Mouse (Mus musculus): ENCODE data around the gene Gm10203.
A peak's percentile ranks its signal among the peaks of the same experiment; 100 is the strongest.
"Not testable (repeated sequence)": the region's sequence is repeated elsewhere in the genome, so short reads cannot be mapped to it uniquely, and the experiment has no call there.

Gene Gm10203

DNA sequence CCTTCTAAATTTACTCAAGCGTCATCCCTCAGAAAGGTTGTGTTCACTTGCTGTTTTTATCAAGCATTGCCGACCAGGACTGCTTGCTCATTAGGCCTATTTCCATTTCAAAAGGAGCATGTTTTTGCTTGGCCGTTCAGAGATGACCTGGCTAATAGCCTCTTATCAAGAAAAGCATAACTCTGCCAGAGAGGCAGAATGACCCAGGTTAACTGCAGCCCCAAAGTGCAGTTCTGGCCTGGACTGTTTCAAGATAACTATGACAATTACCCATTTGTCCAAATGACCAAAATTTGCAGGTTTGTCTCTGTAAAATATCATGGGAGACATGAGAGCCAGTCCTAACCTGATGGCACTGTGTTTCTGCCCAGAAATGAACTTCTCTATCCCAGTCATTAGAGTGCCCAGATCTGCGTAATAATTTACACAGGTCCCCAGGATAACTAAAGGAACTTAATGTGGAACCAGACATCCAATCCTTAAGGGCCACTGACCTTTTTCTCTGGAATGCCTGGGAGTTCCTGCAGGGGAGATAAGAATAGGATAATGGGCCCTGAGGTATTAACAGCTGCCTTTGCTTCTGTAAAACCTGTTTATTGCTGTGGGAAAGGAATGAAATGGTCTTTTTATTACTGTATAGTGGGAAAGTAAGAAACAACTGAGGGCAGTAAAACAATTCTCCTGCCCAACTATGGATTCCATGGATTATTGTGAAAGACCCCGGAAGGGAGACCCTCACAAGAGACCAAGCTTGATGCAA, 4.6 kb downstream of the Gm10203 start:
- DNase-seq (ENCODE audit: low spot score in 2 of 2) = no peak

DNA sequence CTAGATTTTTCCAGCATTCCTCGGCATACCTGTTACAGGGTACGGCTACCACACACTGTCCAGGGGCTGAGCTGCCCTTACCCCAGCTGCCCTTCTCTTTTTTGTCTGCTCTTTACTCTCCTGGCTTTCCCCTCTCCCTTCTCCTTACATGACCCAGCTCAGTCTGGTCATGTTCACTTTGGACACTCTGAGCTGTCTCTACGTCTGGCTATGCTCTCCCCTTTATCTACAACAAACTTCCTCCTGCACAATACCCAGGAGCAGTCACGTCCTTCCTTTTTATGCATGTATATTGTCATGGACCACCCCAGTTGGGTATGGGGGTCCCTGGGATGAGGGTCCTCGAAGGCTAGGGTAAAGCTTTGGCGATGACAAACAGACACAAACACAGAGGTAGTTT, 5.7 kb downstream of the Gm10203 start:
- no peak for DNase-seq (ENCODE audit: low spot score in 2 of 2)

DNA sequence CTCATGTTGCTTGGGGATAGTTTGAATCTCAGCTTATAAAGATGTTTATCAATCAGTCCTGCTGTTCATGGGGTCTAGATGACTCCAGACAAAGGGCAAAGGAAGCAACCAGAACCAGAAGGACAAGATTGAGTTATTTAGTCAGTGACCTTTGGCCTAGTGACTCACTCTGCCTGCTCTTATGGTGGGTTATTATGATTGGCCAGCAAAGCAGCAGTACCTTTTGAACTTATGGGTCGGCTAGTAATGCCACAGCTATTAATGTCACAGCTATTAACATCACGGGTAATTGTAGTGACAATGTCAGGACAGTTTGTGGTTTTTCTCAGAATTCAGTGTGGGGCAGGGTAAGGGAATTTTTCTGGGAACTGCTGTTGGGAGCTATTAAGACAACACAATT, 8.0 kb downstream of the Gm10203 start:
- DNase-seq (ENCODE audit: low spot score in 2 of 2) = no peak

DNA sequence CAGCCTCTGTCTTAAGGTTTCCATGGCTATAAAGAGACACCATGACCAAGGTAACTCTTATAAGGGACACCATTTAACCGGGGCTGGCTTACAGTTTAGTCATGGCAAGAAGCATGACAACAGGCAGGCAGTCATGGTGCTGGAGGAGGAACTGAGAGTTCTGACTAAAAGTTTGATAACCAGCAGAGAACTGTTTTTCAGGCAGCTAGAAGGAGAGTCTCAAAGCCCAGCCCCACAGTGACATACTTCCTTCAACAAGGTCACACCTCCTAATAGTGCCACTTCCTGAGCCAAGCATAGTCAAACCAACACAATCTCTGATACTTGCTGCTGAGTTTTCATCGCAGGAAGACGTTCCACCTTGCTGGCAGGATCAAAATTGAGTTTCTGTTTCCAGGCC, 9.0 kb downstream of the Gm10203 start:
- DNase-seq (ENCODE audit: low spot score in 2 of 2) = no peak

DNA sequence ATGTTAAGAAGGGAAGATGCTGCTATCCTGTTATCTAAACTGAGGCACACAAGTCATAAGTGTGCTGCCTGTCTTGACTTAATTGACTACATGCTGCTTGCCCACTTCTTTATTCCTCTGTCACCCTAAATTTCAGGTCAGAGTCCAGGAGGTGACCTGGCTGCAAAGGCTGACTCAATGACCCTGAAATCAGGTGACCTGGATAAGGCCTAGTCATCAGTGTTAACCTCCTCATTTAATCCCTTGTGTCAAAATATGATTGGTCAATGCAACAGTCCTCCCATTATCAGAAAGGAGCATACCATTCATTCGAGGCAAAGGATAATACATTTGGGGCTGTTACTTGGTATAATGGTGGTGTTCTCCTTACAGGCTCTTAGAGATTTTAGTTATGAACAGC, 9.5 kb downstream of the Gm10203 start, which contains the start of gene Etfbkmt:
Gene Etfbkmt, plus strand, starts transcription at position 379 of the 400 bp plus-strand sequence.
- DNase-seq (ENCODE audit: low spot score in 2 of 2) = no peak

DNA sequence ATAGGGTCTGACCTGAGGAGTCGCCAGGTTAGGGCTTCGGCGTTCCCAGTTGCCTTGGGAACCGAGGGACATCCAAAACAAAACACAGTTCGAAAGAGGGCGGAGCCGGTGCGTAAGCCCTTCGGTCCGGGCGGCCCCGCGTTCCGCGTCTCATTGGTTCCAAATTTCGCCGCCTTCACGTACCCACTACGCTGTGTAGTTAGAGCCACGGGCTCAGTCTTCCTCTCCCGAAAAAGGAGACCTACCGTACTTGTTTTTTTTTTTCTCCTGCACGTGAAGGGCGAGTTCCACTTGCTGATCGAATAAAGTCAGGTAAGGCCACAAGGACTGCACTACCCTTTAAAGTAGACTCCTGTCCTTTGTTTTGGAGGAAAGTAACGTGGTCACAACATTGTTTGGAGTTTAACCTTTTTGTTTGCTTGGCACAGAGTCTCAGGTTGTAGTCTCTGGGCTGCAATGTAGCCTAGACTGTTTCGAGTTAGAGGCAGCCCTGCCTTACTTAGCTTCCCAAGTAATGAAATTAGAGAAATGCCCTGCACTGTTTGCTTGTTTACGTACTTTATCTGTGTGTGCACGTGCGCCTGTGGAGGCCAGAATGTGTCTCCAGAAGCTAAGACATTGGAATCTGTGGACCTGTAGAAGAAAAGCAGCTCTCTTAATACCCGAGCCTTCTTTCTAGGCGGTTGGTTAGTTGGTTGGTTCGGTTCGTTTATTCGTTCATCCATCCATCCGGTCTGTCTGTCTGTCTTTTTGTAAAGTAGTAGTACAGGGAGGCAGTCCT, 11.6 kb downstream of the Gm10203 start:
- DNase-seq (ENCODE audit: low spot score in 2 of 2) = peak; percentile 88 to 93

DNA sequence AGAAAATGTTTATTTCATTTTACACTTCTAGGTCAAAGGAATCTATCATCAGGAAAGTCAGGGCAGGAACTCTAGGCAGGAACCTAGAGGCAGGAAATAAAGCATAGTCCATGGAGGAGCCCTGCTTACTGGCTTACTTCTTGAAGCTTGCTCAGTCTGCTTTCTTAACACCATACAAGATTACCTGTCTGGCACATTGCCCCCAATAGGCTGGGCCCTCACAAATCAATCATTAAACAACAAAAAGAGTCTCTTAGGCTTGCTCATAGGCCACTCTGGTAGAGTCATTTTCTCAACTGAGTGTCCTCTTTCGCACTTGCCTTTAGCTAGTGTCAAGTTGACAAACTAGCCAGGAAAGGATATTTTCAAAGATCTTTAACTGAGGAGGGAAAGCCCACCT, 15.2 kb downstream of the Gm10203 start:
- no peak for DNase-seq (ENCODE audit: low spot score in 2 of 2)

DNA sequence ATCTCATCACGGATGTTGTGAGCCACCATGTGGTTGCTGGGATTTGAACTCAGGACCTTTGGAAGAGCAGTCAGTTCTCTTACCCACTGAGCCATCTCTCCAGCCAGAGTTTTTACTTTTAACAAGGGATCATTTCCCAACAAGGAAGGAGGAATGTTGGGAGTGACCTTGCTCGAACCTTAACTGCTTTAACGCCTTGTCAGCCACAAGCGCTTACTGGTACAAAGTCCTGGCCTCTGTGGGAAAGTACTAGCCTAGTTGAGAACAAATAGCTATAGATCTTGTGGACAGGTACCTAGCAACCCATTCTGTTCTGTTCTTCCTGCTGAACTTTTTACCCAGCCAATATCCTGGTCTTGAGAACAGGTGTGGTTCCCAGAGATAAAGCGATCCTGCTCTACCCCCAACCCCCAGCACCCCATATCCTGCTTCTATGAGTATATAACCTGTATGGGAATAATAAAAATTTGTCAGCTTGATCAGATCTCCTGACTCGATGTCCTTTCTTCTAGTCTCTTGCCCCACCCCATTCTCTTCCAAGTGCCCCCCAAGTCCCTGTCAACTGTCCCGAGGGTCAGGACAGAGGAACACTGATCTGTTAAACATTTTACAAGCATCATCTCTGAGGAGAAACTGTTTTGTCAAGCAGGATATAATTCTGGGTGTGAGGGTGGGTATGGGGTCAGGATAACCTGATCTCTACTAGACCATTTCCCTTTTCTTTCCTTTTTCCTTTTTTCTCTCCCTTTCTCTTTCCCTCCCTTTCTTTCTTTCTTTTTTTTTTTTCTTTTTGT, 18.7 kb downstream of the Gm10203 start:
- no peak for DNase-seq (ENCODE audit: low spot score in 2 of 2)

DNA sequence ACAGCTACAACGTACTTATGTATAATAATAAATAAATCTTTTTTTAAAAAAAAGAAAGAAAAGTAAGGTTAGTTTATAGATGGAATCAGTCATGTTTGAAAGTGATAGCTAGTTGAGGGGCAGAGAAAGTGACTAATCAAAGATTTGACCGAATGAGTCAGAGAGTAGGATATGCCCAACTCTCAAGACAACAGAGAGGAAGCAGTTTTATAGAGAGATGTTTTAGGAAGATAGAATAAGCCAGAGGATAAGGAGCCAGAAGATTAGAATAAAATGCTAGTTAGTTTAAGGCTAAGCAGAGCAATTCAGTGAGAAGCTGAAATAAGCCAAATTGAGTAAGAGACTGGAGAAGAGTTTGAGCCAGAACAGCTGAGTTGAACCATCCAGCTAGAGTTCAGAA, 22.1 kb downstream of the Gm10203 start:
- no peak for DNase-seq (ENCODE audit: low spot score in 2 of 2)

DNA sequence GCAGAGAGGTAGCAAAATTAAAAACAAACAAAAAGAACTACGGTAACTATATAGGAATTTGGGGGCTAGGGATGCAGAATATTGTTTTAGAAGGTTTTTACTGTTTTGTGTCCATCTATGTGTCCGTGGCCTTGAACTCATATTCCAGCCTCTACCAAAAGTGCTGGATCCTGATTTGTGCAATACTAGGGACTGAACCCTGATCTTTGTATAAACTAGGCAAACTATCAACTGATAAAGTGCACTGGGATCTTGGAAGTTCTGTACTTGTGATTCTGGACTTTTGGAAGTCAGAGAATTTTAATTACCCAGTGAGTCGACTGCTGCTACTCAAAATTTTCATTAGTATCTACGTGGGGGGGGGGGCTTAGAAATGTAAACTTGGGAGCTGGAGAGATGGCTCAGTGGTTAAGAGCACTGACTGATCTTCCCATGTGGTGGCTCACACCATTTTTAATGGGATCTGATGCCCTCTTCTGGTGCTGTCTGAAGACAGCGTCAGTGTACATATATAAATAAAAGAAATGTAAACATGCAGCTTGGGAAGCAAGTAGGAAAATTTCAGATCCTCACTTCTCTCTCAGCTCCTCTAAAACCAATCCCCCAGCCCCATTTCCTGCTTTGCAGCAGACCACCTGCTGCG, 23.6 kb downstream of the Gm10203 start:
- no peak for DNase-seq (ENCODE audit: low spot score in 2 of 2)

DNA sequence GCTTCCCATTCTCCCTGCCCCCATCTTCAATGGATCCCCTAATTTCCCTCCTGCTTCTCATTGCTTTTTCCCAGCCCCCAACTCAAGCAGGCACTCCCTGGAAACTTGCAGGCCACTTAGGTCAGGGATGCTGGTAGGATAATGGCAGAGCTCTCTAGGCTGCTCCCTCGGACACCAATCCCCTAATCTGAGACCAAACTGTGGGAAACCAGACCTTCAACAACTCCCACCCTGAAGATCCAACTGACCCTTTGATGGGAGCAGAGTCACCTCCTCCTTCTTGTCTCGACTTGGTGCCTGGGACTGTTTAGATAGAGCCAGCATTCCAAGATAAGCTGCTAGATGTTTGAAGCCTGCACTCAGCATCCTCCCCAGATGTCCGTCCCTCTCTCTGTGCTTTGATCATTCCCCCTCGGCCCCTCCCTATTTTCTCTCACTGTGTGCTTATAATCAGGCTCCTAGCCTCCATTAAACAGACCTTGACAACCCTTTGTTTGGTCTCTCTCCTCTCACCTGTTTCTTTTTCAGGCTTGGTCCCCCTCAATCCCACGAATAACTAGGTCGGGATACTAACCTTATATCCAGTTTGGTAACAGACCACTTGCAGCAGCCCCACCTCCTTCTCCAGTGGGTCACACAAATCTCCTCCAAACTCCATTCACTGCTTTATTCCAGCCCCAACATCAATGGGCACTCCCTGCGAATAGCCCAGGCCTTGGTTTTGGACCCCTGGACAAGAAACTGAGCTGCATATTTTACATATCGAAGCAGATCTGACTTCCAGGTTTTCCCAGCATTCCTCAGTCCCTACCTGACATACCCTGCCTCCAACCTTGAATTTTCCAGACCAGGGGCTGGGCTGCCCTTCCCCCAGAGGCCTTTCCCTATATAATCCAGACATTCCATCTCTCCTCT, 24.4 kb downstream of the Gm10203 start:
- no peak for DNase-seq (ENCODE audit: low spot score in 2 of 2)

DNA sequence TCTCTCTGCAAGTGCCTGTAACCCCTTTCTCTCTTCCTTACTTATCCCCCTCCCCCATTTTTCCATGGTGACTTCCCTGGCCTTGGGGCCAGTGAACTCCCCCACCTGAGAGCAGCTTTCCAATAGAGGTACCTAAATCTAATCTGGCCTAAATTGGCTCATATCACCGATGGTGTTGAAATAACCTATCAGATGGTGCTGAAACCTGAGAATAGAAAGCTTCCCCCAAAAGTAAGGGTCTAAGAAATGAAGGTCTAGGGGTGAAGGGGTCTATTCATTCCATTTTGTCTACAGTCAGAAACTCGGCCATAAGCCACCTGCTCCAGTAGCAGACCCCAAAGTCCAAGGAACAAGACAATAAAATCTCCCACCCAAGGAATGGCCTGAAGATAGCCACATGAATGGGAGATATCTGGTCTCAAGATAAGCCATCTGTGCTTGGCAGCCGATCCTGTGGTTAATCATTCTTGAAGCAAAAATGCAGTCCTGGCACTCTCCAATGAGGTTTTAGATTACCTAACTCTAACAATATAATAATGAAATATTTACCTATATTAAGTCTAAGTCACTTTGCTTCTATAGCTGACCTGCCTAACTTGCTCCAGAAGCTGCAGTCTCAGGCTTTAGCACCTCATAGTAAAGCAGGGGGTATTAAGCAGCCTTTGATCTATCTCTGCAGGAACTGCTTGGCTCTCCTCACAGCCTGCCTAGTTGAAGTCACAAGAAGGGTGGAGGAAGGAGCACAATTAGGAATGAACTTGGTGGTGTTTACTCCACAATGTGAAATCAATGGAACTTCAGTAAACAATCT, 25.3 kb downstream of the Gm10203 start:
- DNase-seq (ENCODE audit: low spot score in 2 of 2) = no peak

DNA sequence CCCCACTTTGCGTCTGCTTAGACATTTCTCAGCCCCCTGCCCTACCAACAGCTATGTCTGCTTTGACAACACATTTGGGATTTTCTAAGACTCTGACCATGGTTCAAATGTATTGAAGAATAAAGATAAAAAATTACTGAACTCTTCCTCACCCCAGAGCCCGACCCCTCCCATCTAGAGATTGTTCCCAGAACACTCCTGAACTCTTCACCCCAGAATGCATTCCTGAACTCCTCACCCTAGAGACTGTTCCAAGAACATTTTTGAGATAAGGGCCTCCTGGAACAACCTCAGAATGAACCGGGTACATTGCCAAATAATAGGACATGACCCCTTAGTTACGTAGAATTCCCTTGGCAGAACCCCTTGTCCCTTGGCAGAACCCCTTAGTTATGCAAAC, 37.1 kb downstream of the Gm10203 start:
- DNase-seq (ENCODE audit: low spot score in 2 of 2) = not testable (repeated sequence)

DNA sequence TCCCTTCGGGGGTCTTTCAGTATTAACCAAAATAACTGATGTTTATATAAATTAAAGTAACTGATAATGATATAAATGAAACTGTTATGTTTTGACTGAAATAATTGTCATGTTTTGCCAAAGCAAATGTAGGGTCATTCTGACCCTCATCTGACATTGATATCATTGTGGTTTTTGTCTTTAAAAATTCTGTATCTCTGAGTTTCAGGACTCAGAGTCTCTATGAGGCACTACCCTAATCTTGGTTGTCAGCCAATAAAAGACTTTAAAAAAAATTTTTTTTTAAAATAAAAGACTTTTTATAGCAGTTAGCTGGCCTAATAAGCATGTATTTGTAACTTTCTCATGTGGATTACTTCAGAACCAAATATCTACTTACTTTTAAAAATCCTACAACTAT, 37.7 kb downstream of the Gm10203 start:
- no peak for DNase-seq (ENCODE audit: low spot score in 2 of 2)

DNA sequence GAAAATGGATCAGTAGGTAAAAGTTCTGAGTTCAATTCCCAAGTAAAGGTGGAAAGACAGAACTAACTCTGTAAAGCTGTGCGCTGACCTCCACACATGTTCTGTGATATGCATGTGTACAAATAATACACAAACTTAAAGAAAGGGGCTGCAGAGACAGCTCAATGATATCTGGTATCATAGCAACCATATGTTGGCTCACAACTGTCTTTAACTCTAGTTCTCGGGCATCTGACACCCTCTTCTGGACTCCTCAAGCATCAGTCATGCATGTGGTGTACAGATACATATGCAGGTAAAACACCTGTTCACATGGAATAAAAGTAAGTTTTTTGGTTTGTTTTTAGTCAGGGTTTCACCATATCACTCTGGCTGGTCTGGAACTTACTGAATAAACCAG, 38.5 kb downstream of the Gm10203 start:
- DNase-seq (ENCODE audit: low spot score in 2 of 2) = no peak

DNA sequence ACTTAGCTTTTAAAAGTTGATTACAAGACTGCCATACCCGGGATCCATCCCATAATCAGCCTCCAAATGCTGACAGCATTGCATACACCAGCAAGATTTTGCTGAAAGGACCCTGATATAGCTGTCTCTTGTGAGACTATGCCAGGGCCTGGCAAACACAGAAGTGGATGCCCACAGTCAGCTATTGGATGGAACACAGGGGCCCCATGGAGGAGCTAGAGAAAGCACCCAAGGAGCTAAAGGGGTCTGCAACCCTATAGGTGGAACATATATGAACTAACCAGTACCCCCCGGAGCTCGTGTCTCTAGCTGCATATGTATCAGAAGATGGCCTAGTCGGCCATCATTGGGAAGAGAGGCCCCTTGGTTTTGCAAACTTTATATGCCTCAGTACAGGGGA, 40.0 kb downstream of the Gm10203 start:
- not testable (repeated sequence) for DNase-seq (ENCODE audit: low spot score in 2 of 2)

DNA sequence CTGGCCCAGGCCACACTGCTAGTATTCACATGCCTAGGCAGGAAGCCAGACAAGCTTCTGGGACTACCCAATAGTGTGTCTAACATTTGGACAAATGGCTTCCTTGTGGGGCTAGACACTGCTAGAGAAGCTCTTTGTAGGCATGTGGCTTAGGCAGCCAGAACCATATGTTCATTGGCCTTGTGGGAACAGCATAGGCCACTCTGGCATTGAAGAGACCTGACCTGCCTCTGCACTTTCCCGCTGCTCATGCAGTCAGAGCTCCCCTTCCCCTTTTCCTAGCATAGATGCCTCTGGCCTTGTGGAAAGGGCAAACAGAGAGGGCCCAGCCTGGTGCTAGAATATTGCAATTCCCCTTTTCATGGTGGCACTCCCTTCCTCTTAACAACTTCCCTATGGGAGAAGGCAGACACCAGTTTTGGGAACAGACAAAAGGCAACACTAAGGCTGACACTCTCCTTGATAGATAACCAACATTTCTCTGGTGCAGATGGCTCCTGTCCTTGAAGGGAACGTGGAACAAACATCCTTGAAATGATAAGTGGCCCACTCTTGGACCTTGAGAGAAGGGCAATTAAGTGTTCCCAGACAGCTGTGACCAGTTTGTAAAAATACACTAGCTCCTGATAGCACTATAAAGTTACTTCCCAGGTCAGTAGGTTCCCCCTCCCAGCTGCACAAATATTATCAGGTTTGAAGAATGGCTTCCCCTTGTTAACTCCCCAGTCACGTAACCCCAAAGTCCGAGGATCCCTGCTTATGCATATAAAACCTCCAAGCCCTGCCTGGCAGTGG, 44.1 kb downstream of the Gm10203 start:
- DNase-seq (ENCODE audit: low spot score in 2 of 2) = no peak

DNA sequence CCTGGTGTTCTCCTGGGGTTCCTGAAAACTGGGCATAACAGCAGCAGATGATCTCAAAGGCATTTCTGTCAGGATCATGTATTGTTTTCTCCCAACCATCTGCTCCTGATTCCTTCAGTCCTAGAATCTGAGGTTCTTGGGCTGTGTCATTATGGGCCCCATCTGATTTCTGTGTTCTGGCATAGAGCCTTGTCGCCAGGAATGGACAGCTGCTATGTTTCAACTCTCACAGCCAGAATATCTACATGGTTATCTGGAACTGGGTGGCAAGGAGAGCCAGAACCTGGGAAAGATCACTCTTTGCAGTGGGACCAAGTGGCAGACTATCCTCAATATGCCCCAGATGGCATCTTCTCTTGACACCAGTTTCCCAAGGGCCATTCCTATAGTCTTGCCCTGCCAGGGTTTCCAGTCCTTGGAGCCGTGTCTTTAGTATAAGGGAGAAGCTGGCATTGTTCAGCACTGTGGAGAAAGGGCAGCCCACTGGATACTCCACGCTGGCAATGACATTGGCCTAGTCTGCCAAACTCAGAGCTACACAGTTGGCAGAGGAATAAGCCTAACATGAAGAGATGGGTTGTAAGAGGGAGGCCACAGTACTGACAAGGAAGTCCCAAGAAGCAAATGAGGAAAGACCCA, 45.1 kb downstream of the Gm10203 start:
- no peak for DNase-seq (ENCODE audit: low spot score in 2 of 2)

DNA sequence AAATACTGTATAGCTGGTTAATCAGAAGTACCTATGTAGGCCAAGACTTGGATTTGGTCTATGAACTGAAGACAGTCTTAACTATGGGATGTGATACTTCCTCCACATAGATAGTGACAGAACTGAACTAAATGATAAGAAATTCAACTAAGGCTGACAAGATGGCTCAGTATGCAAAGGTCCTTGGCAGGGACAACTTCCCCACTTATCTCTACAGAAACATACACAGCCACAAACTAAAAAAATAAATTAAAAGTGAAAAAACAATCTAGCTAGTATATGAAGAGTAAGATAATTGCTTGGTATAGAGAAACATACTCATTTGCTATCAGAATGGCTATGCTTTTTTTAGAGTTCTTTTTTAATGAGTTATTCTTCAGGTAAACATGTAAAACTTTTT, 49.1 kb downstream of the Gm10203 start:
- DNase-seq (ENCODE audit: low spot score in 2 of 2) = no peak
